Mouse (Mus musculus) heart, adult 10 weeks (tissue): ENCODE data around the gene Tmed11. TPM values are rescaled to one million over a fixed set of nuclear protein-coding genes. Genes with fewer than 3 reads are reported as not detected.

Experiments used
- polyA plus RNA-seq: library from polyadenylated mRNA; stranded (reverse); fragments of 350-450 nt; fragmentation: Illumina TruSeq; extraction: RNeasy Lipid Tissue Mini Kit (QIAGEN cat#74804); gene quantifications from one replicate; pipeline ENCODE4 v1.2.3, GENCODE M21; 2014; ENCODE audit warnings: low read depth, low replicate concordance

Gene Tmed11
- not detected for polyA plus RNA-seq

DNA sequence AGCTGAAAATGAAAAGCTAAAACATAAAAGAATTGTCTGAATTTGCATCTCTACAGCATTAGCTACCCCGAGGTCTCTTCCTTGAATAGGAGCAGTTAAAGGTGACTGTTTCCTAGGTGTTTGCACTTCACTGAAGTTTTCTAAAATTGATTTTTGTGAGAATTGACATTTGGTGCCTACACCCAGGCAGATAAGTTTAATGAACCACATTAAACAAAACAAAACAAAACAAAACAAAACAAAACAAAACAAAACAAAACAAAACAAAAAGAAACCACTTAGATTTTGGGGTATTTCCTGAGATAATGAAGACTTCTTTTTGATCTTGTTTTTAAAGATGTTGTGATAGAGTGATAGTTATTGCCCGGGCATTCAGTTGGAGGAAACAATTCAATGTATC is at the start of gene Tmed11:
TSS of gene Tmed11 (minus strand) at position 101 of the 400 bp plus-strand sequence.

DNA sequence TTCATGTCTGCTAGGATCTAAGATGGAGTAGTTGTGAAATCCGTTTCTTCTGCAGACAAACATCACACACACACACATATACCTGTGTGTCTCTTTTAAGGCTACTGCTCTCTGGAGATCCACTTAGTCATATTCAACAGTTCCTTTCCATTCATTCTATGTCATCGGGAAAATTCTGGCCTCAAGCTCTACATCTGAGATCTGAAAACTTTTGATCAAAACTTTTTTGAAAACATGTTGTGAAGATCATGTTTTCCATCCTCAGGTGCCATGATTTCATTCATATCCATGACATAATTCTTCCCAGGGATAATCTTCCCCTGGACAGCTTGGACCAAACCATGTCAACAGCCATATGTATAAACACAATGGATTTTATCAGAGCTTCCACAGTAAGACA is 13.6 kb upstream of the Tmed11 start, which contains the start of gene Vmn2r8:
TSS of gene Vmn2r8 (minus strand) at position 101 of the 400 bp plus-strand sequence.

GRCm38 (mm10) chr5:108774630-108775306 is 20.4 kb downstream of the Tmed11 start, which contains the start of gene Rnf212:
Rnf212 (minus strand) TSS chr5:108774982.

Other genes with a start within 250 kb of the Tmed11 start
- gene Cplx1, start 245.3 kb downstream of the Tmed11 start, polyA plus RNA-seq, result 0.60 TPM
- 22.1 TPM for gene Gak, start 165.6 kb downstream of the Tmed11 start, polyA plus RNA-seq
- gene Tmem175, start 165.6 kb downstream of the Tmed11 start, polyA plus RNA-seq, result 12.9 TPM
- 29.6 TPM for gene Idua, start 135.0 kb downstream of the Tmed11 start, polyA plus RNA-seq
- 11.9 TPM for gene Dgkq, start 125.7 kb downstream of the Tmed11 start, polyA plus RNA-seq
- gene Slc26a1, start 119.8 kb downstream of the Tmed11 start, polyA plus RNA-seq, result not detected
- 18.0 TPM for gene Fgfrl1, start 103.0 kb downstream of the Tmed11 start, polyA plus RNA-seq
- not detected for gene Rnf212, start 20.4 kb downstream of the Tmed11 start, polyA plus RNA-seq
- gene Vmn2r8, start 13.5 kb upstream of the Tmed11 start, polyA plus RNA-seq, result not detected
- gene Vmn2r9, start 57.2 kb upstream of the Tmed11 start, polyA plus RNA-seq, result not detected
- not detected for gene Vmn2r10, start 211.2 kb upstream of the Tmed11 start, polyA plus RNA-seq